Mouse (Mus musculus): ENCODE measurements at regions not wholly inside any gene's neighbourhood (a gene's known extent, or its start where the extent isn't known, plus 50 kb on each side); places are given as distances from the start of the nearest gene placed in this dataset.

DNA sequence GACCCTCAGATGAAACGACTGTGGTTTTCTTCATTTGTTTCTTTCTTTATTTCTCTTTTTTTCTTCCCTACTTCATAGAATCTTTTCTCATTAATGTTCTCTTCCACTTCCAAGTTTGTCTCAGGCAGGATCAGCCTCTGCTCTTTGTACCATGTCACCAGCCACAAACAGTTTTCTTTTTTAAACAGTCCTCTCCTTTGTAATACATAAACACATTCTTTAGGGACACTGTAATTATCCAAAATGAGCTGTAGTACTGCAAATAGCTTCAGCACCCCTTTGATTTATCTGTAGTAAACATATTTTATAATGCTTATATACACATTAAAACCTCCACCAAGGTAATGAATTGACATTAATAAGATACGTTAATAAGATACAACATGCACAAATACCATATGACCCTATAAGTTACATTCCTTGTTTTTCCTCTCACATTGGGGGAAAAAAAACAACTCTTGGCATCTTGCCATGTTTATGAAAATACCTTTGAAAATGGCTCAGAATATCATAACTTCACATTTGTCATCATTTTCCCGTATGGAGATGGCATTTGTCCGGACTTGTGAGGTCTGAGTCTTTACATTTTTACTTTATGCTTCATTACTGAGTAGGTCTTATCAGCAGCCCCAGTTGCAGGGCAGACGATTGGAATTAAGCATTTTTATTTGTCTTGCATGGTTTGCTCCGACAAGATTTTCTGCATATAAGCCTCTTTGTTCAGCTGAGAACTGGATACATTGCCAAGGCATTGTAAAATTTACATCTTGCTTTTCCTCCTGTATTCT lies 1070.5 kb downstream of the Diaph3 start:
- no peak for TF ChIP-seq TAL1 (conservative IDR thresholded peaks at IDR 0.05; ENCODE audit: low read depth, low read length)
- no peak for TF ChIP-seq CTCF (IDR thresholded peaks at IDR 0.05; ENCODE audit: low read depth, low read length)
- no peak for TF ChIP-seq GATA2 (IDR thresholded peaks at IDR 0.05; ENCODE audit: borderline replicate concordance, low read depth, low read length)
- TF ChIP-seq POLR2AphosphoS5 (IDR thresholded peaks at IDR 0.05; ENCODE audit: insufficient replicate concordance, low read depth, low read length), result no peak
- TF ChIP-seq GATA1 (IDR thresholded peaks at IDR 0.05; ENCODE audit: borderline replicate concordance, low read length), result no peak

DNA sequence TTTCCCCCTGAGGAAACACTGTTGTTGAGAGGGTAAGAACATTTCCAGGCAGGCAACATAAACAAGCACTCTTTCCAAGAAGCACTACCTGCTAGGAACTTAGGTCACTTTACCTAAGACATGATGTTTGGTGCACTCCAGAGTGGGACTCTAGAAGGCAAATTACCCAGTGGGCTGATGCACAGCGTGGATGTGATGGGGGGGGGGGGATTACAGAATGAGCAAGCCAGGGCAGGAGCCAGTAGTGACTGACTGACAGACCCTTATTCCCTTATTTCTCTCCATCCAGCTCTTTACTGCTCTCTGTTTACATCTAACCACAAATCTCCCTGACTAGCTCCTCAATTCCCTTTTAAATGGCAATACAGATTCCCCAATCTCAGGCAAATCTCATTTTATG lies 1071.7 kb downstream of the Diaph3 start:
- no peak for DNase-seq (ENCODE audit: low spot score)
- no peaks in the 10 kb centered on the region for H3K36me3 ChIP-seq (replicated peaks)
- no peak overlapping the region for H3K4me3 ChIP-seq (ENCODE audit: low read depth, low read length)
- peaks cover 4% of the 10 kb centered on the region for H3K9me3 ChIP-seq (replicated peaks)
- H3K4me1 ChIP-seq (ENCODE audit: insufficient read depth, low read depth, low read length), result no peaks in the 10 kb centered on the region
- no peaks in the 10 kb centered on the region for H3K27me3 ChIP-seq (ENCODE audit: insufficient read depth, low read length)
- TF ChIP-seq CTCF (IDR thresholded peaks at IDR 0.05; ENCODE audit: low read depth, low read length), result no peak
- TF ChIP-seq POLR2AphosphoS5 (IDR thresholded peaks at IDR 0.05; ENCODE audit: insufficient replicate concordance, low read depth, low read length), result no peak
- TF ChIP-seq GATA2 (IDR thresholded peaks at IDR 0.05; ENCODE audit: borderline replicate concordance, low read depth, low read length), result no peak
- no peak for TF ChIP-seq TAL1 (conservative IDR thresholded peaks at IDR 0.05; ENCODE audit: low read depth, low read length)
- TF ChIP-seq GATA1 (IDR thresholded peaks at IDR 0.05; ENCODE audit: borderline replicate concordance, low read length), result no peak
- ATAC-seq (ENCODE audit: extremely low read depth, insufficient number of reproducible peaks, low FRiP score, poor library complexity, severe bottlenecking), result no peak

More for the DNA sequence above, 1070.5 kb downstream of the Diaph3 start:
- H3K4me3 ChIP-seq (ENCODE audit: low read depth, low read length), result no peak overlapping the region
- DNase-seq (ENCODE audit: low spot score), result no peak
- no peaks in the 10 kb centered on the region for H3K36me3 ChIP-seq (replicated peaks)
- H3K9me3 ChIP-seq (replicated peaks), result peaks cover 4% of the 10 kb centered on the region
- no peaks in the 10 kb centered on the region for H3K27me3 ChIP-seq (ENCODE audit: insufficient read depth, low read length)
- no peak for ATAC-seq (ENCODE audit: extremely low read depth, insufficient number of reproducible peaks, low FRiP score, poor library complexity, severe bottlenecking)
- no peaks in the 10 kb centered on the region for H3K4me1 ChIP-seq (ENCODE audit: insufficient read depth, low read depth, low read length)

- Histone ChIP-seq H3K27me3 (ENCODE audit: insufficient read depth, low read length) (no peaks in the 10 kb centered on the region), H3K36me3 (replicated peaks) (no peaks in the 10 kb centered on the region), H3K4me3 (ENCODE audit: low read depth, low read length) (no peak overlapping the region), H3K4me1 (ENCODE audit: insufficient read depth, low read depth, low read length) (no peaks in the 10 kb centered on the region), H3K9me3 (replicated peaks) (peaks cover 4% of the 10 kb centered on the region)
- TF ChIP-seq TAL1 (conservative IDR thresholded peaks at IDR 0.05; ENCODE audit: low read depth, low read length) (no peak), GATA1 (IDR thresholded peaks at IDR 0.05; ENCODE audit: borderline replicate concordance, low read length) (no peak), CTCF (IDR thresholded peaks at IDR 0.05; ENCODE audit: low read depth, low read length) (no peak), GATA2 (IDR thresholded peaks at IDR 0.05; ENCODE audit: borderline replicate concordance, low read depth, low read length) (no peak)
- DNase-seq (ENCODE audit: low spot score) (no peak), ATAC-seq (ENCODE audit: extremely low read depth, insufficient number of reproducible peaks, low FRiP score, poor library complexity, severe bottlenecking) (no peak)
These were observed 1073.3 kb downstream of the Diaph3 start for GRCm38 (mm10) chr14:86067743-86068142.

GRCm38 (mm10) chr14:86063620-86063943 lies 1077.5 kb downstream of the Diaph3 start:
- ATAC-seq (ENCODE audit: extremely low read depth, insufficient number of reproducible peaks, low FRiP score, poor library complexity, severe bottlenecking), result no peak
- Histone ChIP-seq H3K9me3 (replicated peaks) (peaks cover 4% of the 10 kb centered on the region), H3K36me3 (replicated peaks) (no peaks in the 10 kb centered on the region), H3K27me3 (ENCODE audit: insufficient read depth, low read length) (no peaks in the 10 kb centered on the region), H3K4me3 (ENCODE audit: low read depth, low read length) (no peak overlapping the region), H3K4me1 (ENCODE audit: insufficient read depth, low read depth, low read length) (no peaks in the 10 kb centered on the region)
- no peak for TF ChIP-seq CTCF (IDR thresholded peaks at IDR 0.05; ENCODE audit: low read depth, low read length)
- no peak for TF ChIP-seq POLR2AphosphoS5 (IDR thresholded peaks at IDR 0.05; ENCODE audit: insufficient replicate concordance, low read depth, low read length)
- no peak for TF ChIP-seq GATA1 (IDR thresholded peaks at IDR 0.05; ENCODE audit: borderline replicate concordance, low read length)
- no peak for DNase-seq (ENCODE audit: low spot score)

DNA sequence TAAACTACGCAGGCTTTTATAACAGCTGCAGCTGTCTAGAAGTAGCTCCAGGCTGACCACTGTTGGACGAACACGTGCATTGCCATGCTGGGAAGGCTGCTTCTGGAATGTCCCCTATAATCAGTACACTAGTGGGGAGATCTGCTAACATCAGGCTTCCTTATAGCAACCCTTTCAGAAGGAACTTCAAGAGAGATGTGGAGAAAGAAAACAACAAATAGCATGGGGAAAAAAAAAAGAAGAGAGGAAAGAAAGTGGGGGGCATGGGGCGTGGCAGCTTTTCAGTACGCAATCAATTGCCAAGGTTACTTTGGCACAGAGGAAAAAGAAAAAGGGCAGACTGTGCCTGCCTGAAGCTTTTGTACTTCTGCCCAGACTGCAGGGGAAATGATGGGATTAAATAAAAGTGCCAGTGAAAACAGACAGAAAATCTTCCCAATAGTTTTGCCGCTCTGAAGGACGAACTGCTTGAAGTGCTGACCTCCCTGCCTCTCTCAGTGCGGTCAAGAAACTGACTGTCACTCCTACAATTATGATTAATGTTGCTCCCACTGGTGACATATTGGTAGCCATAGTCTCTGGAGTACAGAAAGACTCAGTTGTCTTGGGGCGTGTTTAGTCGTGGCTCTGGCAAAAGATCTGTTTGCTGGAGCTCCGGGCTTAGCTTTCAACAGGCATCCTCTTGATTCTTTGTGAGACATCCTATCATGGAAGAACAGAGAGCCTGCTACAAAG lies 1078.0 kb downstream of the Diaph3 start:
- H3K4me3 ChIP-seq (ENCODE audit: low read depth, low read length), result no peak overlapping the region
- peaks cover 4% of the 10 kb centered on the region for H3K9me3 ChIP-seq (replicated peaks)
- no peaks in the 10 kb centered on the region for H3K4me1 ChIP-seq (ENCODE audit: insufficient read depth, low read depth, low read length)
- H3K27me3 ChIP-seq (ENCODE audit: insufficient read depth, low read length), result no peaks in the 10 kb centered on the region
- TF ChIP-seq CTCF (IDR thresholded peaks at IDR 0.05; ENCODE audit: low read depth, low read length), result no peak
- no peak for TF ChIP-seq TAL1 (conservative IDR thresholded peaks at IDR 0.05; ENCODE audit: low read depth, low read length)
- no peak for TF ChIP-seq GATA1 (IDR thresholded peaks at IDR 0.05; ENCODE audit: borderline replicate concordance, low read length)
- TF ChIP-seq GATA2 (IDR thresholded peaks at IDR 0.05; ENCODE audit: borderline replicate concordance, low read depth, low read length), result no peak
- TF ChIP-seq POLR2AphosphoS5 (IDR thresholded peaks at IDR 0.05; ENCODE audit: insufficient replicate concordance, low read depth, low read length), result no peak
- DNase-seq (ENCODE audit: low spot score), result no peak
- ATAC-seq (ENCODE audit: extremely low read depth, insufficient number of reproducible peaks, low FRiP score, poor library complexity, severe bottlenecking), result no peak
- no peaks in the 10 kb centered on the region for H3K36me3 ChIP-seq (replicated peaks)

GRCm38 (mm10) chr14:86056991-86057390 lies 1084.0 kb downstream of the Diaph3 start:
- Histone ChIP-seq H3K36me3 (replicated peaks) (no peaks in the 10 kb centered on the region), H3K4me1 (ENCODE audit: insufficient read depth, low read depth, low read length) (no peaks in the 10 kb centered on the region), H3K27me3 (ENCODE audit: insufficient read depth, low read length) (no peaks in the 10 kb centered on the region), H3K9me3 (replicated peaks) (peaks cover 2% of the 10 kb centered on the region), H3K4me3 (ENCODE audit: low read depth, low read length) (no peak overlapping the region)
- DNase-seq (ENCODE audit: low spot score) (no peak), ATAC-seq (ENCODE audit: extremely low read depth, insufficient number of reproducible peaks, low FRiP score, poor library complexity, severe bottlenecking) (no peak)
- TF ChIP-seq POLR2AphosphoS5 (IDR thresholded peaks at IDR 0.05; ENCODE audit: insufficient replicate concordance, low read depth, low read length), result no peak
- no peak for TF ChIP-seq CTCF (IDR thresholded peaks at IDR 0.05; ENCODE audit: low read depth, low read length)
- no peak for TF ChIP-seq GATA2 (IDR thresholded peaks at IDR 0.05; ENCODE audit: borderline replicate concordance, low read depth, low read length)
- TF ChIP-seq TAL1 (conservative IDR thresholded peaks at IDR 0.05; ENCODE audit: low read depth, low read length), result no peak
- TF ChIP-seq GATA1 (IDR thresholded peaks at IDR 0.05; ENCODE audit: borderline replicate concordance, low read length), result no peak
